Mouse (Mus musculus): ENCODE measurements around the gene Krt25.
A peak's percentile ranks its signal among the peaks of the same experiment; 100 is the strongest.

Krt25 gene

DNA sequence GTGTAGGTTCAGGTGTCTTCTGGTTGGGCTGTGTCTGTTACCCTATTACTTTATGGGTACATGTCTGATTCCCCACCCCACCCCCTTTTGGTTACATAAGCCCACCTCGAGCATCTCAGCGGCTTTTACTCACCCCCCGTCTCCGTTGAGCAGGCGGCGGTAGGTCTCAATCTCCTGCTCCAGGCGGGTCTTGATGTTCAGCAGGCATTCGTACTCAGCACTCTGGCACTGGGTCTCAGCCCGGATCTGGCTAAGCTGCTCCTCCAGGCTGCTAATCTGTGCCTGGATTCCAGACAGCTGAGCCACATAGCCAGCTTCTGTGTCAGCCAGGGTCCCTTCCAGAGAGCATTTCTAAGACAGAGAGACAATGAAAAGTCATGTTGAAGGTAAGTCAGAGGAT is 41.6 kb downstream of the Krt25 start:
- ATAC-seq (ENCODE audit: insufficient number of reproducible peaks, low FRiP score, low TSS enrichment): peak; percentile 54; the same call in 1 of the 2 replicates

DNA sequence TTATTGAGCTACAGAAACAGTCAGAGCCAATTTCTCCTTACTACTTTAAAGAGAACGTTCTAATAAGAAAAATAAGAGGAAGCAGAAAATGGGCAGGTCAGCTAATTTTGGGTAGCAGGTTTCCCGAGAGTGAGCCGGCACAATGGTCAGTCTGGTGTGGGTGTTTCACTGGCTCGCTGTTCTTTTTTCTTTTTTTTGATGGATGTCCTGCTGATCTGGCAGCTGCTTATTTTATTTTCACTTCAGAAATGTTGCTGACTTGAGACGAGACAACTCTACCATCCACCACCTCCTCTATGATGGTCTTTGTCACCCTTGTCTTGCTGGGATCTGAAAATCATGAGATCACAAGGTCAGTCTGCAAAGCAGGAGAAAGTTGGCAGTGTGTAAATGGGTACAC is 42.8 kb downstream of the Krt25 start:
- ATAC-seq (ENCODE audit: insufficient number of reproducible peaks, low FRiP score, low TSS enrichment): no peak

DNA sequence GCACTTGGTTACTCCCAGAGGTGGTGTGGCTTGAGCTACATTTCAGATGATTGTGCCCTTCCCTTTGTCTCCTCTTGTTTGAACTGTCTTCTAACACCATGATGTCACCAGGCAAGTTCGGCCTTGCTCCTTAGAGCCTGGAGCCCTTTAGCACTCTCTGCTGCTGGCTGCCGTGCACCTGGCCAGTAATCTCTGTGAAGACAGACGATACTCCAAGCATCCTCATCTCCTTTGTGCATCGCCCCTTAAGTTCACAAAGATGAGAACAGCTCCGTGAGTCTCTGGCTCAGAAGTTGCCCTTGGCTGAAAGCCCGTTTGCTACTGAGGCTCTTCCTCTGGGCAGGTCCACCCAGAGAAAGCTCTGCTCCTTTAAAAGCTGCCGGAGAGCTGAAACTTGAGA is 46.0 kb downstream of the Krt25 start:
- no peak for ATAC-seq (ENCODE audit: insufficient number of reproducible peaks, low FRiP score, low TSS enrichment)

DNA sequence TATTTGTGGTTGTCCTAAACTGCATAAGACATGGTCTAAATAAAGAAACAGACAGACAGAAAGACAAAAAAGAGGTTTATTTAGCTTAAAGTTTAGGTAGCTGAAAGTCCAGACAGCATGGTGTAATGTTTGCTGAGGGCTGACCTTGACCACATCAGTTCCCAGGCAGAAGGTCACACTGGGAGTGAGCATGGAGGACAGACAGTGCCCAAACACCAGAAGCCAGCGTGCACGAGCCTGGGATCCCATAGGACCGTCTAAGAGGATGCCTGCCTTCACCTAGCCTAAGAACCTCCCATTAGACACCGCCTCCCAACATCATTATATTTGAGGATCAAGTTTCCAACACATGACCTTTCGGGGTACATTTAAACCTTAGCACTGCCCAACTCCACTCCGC is 47.1 kb downstream of the Krt25 start:
- ATAC-seq (ENCODE audit: insufficient number of reproducible peaks, low FRiP score, low TSS enrichment): no peak

DNA sequence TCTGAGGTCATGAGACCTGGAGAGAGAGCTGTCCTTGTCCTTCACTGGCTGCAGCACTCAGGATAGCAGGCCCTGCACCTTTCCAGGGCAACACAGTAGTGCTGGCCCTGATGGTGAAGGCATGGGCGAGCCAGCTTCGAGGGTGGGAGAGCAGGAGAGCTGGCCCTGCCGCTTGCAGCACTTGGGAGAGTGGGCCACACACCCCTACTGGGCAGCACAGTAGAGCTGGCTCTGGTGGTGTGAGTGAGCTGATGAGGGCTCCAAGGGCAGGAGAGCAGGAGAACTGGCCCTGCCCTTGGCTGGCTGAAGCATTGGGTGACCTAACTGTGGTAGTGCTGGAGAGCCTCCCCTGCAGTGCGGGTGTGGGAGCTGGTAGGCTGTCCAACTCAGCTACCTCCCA is 50.0 kb downstream of the Krt25 start:
- ATAC-seq (ENCODE audit: insufficient number of reproducible peaks, low FRiP score, low TSS enrichment): no peak

DNA sequence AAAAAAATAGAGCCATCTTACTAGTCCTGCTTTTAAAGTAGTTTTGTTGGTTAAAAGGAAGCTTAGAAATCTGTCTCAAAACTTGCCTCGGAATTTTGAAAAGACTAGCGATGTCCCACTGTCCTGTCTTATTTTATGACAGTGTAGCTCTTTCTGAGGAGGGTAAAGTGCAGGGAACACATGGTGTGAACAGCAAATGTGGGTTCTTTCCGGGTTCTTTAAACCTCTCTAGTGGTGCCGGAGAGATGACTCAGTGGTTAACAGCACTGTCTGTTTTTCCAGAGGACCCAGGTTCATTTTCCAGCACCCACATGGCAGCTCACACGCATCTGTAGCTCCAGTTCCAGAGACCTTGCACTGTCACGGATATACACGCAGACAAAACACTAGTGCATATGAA is 53.6 kb downstream of the Krt25 start:
- no peak for ATAC-seq (ENCODE audit: insufficient number of reproducible peaks, low FRiP score, low TSS enrichment)

DNA sequence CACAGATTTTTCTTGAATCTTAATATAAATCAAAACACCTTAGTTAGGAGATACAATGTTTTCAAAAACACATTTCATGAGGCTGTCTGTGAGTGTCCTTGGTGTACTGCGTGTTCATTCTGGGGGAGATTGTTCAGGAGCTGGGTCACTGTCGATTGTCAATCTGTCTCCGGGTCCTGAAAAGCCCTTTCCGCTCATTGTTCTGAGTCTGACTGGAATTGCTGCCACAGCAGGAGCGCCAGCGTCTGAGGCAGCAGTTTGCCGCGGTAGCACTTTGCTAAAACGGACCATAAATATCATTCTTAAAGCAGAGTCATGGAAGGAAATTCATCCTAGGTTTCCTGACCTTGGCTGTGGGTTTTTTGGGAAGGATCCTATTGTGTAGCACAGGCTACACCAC is 57.0 kb downstream of the Krt25 start:
- ATAC-seq (ENCODE audit: insufficient number of reproducible peaks, low FRiP score, low TSS enrichment): no peak
